Mouse (Mus musculus): ENCODE results near the gene Mul1.

- no peak for TF ChIP-seq CTCF (IDR thresholded peaks at IDR 0.05; ENCODE audit: extremely low read depth, insufficient read depth, low read length)
- peak; percentile 45; the same call in 1 of the 2 replicates for TF ChIP-seq POLR2A (IDR thresholded peaks at IDR 0.05; ENCODE audit: extremely low read depth, insufficient read depth, low read length)
Observed at GRCm38 (mm10) chr4:138393703-138394102, 40.8 kb upstream of the Mul1 start.
